Mouse (Mus musculus): ENCODE data around the gene Ripk1. TPM values are rescaled to one million over a fixed set of nuclear protein-coding genes. Genes with fewer than 3 reads are reported as not detected.

The Ripk1 gene
- total and polyA plus RNA-seq, 2 experiments from 2014 or later, result 4.8 to 6.1 TPM

DNA sequence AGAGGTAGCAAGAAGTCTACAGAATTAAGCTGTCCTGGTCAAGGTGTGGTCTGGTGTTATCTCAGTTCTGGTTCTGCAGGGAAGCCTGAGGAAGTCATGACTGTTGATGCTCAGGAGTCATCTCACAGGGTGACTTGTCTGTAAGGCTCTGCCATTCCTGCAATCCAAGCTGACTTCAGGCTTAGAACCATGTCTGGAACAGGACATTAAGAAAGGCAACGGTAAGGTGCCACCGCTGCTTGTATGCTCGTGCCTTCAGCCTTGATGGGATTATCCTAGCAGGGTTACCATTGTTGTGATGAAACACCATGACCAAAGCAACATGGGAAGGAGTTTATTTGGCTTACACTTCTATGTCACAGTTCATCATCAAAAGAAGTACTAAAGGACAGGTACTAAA, 45.4 kb downstream of the Ripk1 start:
- Histone ChIP-seq H3K9ac (replicated peaks; ENCODE audit: low read depth, low read length) (no peak overlapping the region), H3K4me2 (ENCODE audit: low read depth, low read length) (no peak overlapping the region), H3K36me3 (replicated peaks; ENCODE audit: control insufficient read depth, insufficient read depth, low read length) (peaks cover 38% of the 10 kb centered on the region), H3K4me3 (ENCODE audit: low read depth, low read length) (no peak overlapping the region), H3K9me3 (replicated peaks; ENCODE audit: control insufficient read depth, low read length) (no peaks in the 10 kb centered on the region), H3K27me3 (ENCODE audit: control insufficient read depth, insufficient read depth, low read length) (no peaks in the 10 kb centered on the region), H3K27ac (ENCODE audit: low read depth) (no peak overlapping the region), H3K4me1 (ENCODE audit: control insufficient read depth, insufficient read depth) (no peaks in the 10 kb centered on the region)
- TF ChIP-seq CTCF (IDR thresholded peaks at IDR 0.05; ENCODE audit: low read depth), result no peak
- no peak for TF ChIP-seq EP300 (IDR thresholded peaks at IDR 0.05; ENCODE audit: low read depth)
- 88% methylated on average over 3 of the region's 3 CpGs for WGBS
- no peak for ATAC-seq (ENCODE audit: insufficient read depth, low read depth)
- DNase-seq (ENCODE audit: low spot score), result no peak

DNA sequence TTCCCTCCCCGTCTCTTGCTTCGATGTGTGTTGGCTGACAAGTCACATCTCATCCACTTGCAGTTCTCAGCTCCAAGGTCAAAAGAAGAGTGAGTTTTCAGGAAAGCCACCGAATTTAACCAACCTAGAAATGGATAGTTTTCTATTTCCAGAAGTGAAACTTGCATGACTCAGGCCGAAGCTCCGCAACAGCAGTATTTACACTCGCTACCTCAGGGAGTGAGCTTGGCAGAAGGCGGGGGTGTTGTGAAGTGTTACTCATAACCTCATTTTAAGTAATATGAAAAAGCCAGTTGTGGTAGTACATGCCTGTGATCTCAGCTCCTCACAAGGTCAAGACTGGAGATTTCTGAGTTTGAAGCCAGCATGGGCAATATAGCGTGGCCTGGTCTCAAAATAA, 48.3 kb downstream of the Ripk1 start:
- Histone ChIP-seq H3K27me3 (ENCODE audit: control insufficient read depth, insufficient read depth, low read length) (no peaks in the 10 kb centered on the region), H3K9me3 (replicated peaks; ENCODE audit: control insufficient read depth, low read length) (no peaks in the 10 kb centered on the region), H3K4me3 (ENCODE audit: low read depth, low read length) (no peak overlapping the region), H3K4me1 (ENCODE audit: control insufficient read depth, insufficient read depth) (no peaks in the 10 kb centered on the region), H3K27ac (ENCODE audit: low read depth) (no peak overlapping the region), H3K36me3 (replicated peaks; ENCODE audit: control insufficient read depth, insufficient read depth, low read length) (peaks cover 50% of the 10 kb centered on the region), H3K9ac (replicated peaks; ENCODE audit: low read depth, low read length) (no peak overlapping the region), H3K4me2 (ENCODE audit: low read depth, low read length) (no peak overlapping the region)
- no peak for DNase-seq (ENCODE audit: low spot score)
- 90% methylated on average over 8 of the region's 8 CpGs for WGBS
- TF ChIP-seq EP300 (IDR thresholded peaks at IDR 0.05; ENCODE audit: low read depth) (no peak), CTCF (IDR thresholded peaks at IDR 0.05; ENCODE audit: low read depth) (no peak)
- no peak for ATAC-seq (ENCODE audit: insufficient read depth, low read depth)

DNA sequence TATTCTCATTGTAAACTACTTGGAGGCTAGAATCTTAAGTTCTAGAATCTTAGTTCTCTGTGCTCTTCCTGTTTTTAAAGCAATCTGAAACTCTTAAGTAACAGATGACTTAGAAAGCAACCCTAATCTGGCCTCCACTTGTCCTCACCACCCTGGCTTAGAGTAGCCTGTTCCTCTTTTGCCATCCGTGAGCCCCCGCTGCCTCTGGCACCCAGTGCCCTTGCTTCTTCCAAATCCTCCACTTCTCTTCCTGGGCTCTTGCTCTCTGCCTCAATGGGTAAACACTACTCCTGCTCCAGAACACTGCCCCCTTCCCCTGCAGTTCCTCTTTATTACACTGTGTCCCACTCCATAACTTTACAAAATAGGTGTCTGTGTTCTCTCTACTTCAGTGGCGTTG, 49.5 kb downstream of the Ripk1 start:
- no peaks in the 10 kb centered on the region for H3K4me1 ChIP-seq (ENCODE audit: control insufficient read depth, insufficient read depth)
- H3K36me3 ChIP-seq (replicated peaks; ENCODE audit: control insufficient read depth, insufficient read depth, low read length), result peaks cover 58% of the 10 kb centered on the region
- H3K4me2 ChIP-seq (ENCODE audit: low read depth, low read length), result no peak overlapping the region
- H3K27ac ChIP-seq (ENCODE audit: low read depth), result no peak overlapping the region
- H3K9ac ChIP-seq (replicated peaks; ENCODE audit: low read depth, low read length), result no peak overlapping the region
- H3K9me3 ChIP-seq (replicated peaks; ENCODE audit: control insufficient read depth, low read length), result no peaks in the 10 kb centered on the region
- DNase-seq (ENCODE audit: low spot score), result no peak
- no peaks in the 10 kb centered on the region for H3K27me3 ChIP-seq (ENCODE audit: control insufficient read depth, insufficient read depth, low read length)
- ATAC-seq (ENCODE audit: insufficient read depth, low read depth), result no peak
- 91% methylated on average over 3 of the region's 3 CpGs for WGBS
- no peak overlapping the region for H3K4me3 ChIP-seq (ENCODE audit: low read depth, low read length)
- TF ChIP-seq CTCF (IDR thresholded peaks at IDR 0.05; ENCODE audit: low read depth), result no peak
- no peak for TF ChIP-seq EP300 (IDR thresholded peaks at IDR 0.05; ENCODE audit: low read depth)

DNA sequence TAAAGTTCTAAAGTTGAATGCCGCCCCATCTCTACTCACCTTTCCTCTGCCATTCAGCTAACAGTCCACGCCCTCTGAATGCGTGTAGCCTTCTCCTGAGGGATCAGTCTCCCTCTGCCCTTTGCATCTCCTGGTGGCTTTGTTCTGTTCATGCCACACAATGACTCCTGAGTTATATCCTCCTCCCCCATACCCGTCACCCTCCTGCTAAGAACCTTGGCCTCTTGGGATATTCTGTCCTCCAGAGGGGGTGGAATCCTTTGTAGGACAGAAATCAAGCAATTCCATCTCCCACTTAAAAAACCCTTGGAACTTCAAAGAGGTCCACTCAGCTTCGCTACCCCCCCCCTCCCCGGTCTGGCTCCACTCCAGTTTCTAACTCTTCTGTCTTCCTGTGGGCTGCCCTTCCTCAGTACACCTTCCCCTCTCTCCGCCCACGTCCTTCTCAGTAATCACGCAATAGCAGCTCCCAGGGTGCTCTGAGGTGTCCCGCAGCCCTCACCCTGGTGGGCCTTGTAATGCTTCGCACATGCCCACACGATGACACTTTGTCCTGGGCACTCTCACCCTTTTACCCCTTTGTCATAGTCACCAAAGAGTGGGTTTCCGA, 51.6 kb downstream of the Ripk1 start:
- DNase-seq (ENCODE audit: low spot score) (no peak), ATAC-seq (ENCODE audit: insufficient read depth, low read depth) (no peak)
- 76% methylated on average over 13 of the region's 13 CpGs for WGBS
- TF ChIP-seq CTCF (IDR thresholded peaks at IDR 0.05; ENCODE audit: low read depth) (no peak), EP300 (IDR thresholded peaks at IDR 0.05; ENCODE audit: low read depth) (no peak)
- H3K27me3 ChIP-seq (ENCODE audit: control insufficient read depth, insufficient read depth, low read length), result no peaks in the 10 kb centered on the region
- no peak overlapping the region for H3K27ac ChIP-seq (ENCODE audit: low read depth)
- H3K36me3 ChIP-seq (replicated peaks; ENCODE audit: control insufficient read depth, insufficient read depth, low read length), result peaks cover 54% of the 10 kb centered on the region
- H3K4me1 ChIP-seq (ENCODE audit: control insufficient read depth, insufficient read depth), result no peaks in the 10 kb centered on the region
- no peak overlapping the region for H3K9ac ChIP-seq (replicated peaks; ENCODE audit: low read depth, low read length)
- no peak overlapping the region for H3K4me3 ChIP-seq (ENCODE audit: low read depth, low read length)
- no peaks in the 10 kb centered on the region for H3K9me3 ChIP-seq (replicated peaks; ENCODE audit: control insufficient read depth, low read length)
- no peak overlapping the region for H3K4me2 ChIP-seq (ENCODE audit: low read depth, low read length)

DNA sequence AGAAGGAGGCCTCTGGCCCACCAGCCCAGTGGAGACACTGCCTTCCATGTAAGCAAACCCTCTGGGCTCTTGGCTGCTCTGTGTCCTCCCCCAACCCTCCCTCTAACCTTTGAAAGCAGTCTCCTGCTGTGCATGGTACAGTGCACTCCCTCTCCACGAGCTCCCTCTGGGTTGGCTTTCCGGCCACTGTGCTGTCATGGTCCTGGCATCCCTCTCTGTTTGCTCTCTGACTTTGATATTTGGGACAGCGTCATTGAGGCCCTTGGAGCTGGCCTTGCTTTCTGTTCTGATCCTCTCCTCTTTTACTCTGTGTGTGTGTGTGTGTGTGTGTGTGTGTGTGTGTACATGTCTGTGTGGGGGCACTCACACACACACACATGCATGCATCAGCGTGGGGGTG, 52.2 kb downstream of the Ripk1 start:
- Histone ChIP-seq H3K9ac (replicated peaks; ENCODE audit: low read depth, low read length) (no peak overlapping the region), H3K36me3 (replicated peaks; ENCODE audit: control insufficient read depth, insufficient read depth, low read length) (peaks cover 54% of the 10 kb centered on the region), H3K4me3 (ENCODE audit: low read depth, low read length) (no peak overlapping the region), H3K4me2 (ENCODE audit: low read depth, low read length) (no peak overlapping the region), H3K27me3 (ENCODE audit: control insufficient read depth, insufficient read depth, low read length) (no peaks in the 10 kb centered on the region), H3K9me3 (replicated peaks; ENCODE audit: control insufficient read depth, low read length) (no peaks in the 10 kb centered on the region), H3K27ac (ENCODE audit: low read depth) (no peak overlapping the region), H3K4me1 (ENCODE audit: control insufficient read depth, insufficient read depth) (no peaks in the 10 kb centered on the region)
- TF ChIP-seq CTCF (IDR thresholded peaks at IDR 0.05; ENCODE audit: low read depth), result no peak
- TF ChIP-seq EP300 (IDR thresholded peaks at IDR 0.05; ENCODE audit: low read depth), result no peak
- DNase-seq (ENCODE audit: low spot score) (no peak), ATAC-seq (ENCODE audit: insufficient read depth, low read depth) (no peak)
- 73% methylated on average over 4 of the region's 4 CpGs for WGBS

DNA sequence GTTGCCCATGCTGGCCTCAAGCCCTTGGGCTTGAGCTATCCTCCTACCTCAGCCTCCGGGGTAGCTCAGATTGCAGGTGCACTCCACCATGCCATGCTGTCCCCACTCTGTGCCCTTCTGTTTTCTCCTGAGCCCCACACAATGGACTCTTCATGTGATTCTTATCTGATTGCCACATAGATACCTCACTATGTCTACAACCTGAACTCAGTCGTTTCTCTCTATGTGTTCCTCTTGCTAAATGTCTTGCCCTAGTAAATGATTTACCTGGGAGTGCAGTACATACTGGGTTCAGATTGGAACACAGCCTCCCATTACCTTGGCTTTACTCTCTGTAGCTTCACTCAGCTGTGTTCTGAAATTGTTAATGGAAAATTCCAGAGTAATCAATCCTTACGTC, 52.8 kb downstream of the Ripk1 start:
- Histone ChIP-seq H3K27me3 (ENCODE audit: control insufficient read depth, insufficient read depth, low read length) (no peaks in the 10 kb centered on the region), H3K4me3 (ENCODE audit: low read depth, low read length) (no peak overlapping the region), H3K4me2 (ENCODE audit: low read depth, low read length) (no peak overlapping the region), H3K9me3 (replicated peaks; ENCODE audit: control insufficient read depth, low read length) (no peaks in the 10 kb centered on the region), H3K4me1 (ENCODE audit: control insufficient read depth, insufficient read depth) (no peaks in the 10 kb centered on the region), H3K9ac (replicated peaks; ENCODE audit: low read depth, low read length) (no peak overlapping the region), H3K36me3 (replicated peaks; ENCODE audit: control insufficient read depth, insufficient read depth, low read length) (peaks cover 50% of the 10 kb centered on the region), H3K27ac (ENCODE audit: low read depth) (no peak overlapping the region)
- WGBS, result 84% methylated on average over 3 of the region's 3 CpGs
- ATAC-seq (ENCODE audit: insufficient read depth, low read depth) (no peak), DNase-seq (ENCODE audit: low spot score) (no peak)
- TF ChIP-seq EP300 (IDR thresholded peaks at IDR 0.05; ENCODE audit: low read depth) (no peak), CTCF (IDR thresholded peaks at IDR 0.05; ENCODE audit: low read depth) (no peak)
